Mouse (Mus musculus): Measurements from ENCODE around the gene Hs2st1.

DNA sequence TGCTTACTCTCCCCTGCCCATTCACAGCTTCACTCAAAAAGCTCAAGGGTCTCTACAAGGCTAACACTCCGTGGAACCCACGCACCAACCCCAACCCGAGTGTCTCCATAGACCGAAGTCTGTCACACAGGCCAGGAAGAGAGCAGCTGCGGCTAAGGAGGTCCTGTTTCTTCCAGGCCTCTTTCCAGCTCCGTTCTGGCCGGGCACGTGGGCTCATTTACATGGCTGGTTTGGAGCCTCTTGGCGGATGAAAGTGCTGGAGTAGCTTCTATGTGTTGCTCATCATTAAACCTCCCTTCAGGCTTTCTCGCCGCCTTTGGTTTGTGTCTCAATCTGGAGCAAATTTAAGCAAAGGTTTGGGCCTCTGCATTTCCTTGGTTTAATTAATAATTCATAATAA is 164.7 kb downstream of the Hs2st1 start:
- TF ChIP-seq CTCF (IDR thresholded peaks at IDR 0.05; ENCODE audit: low read depth): no peak
- no peak for TF ChIP-seq EP300 (optimal IDR thresholded peaks at IDR 0.05)

All from stomach, postnatal 0 days (tissue).